Mouse (Mus musculus): ENCODE results near the gene Abca16.

GRCm38 (mm10) chr7:120576520-120576919, 167.1 kb downstream of the Abca16 start:
- no peak for TF ChIP-seq CTCF (conservative IDR thresholded peaks at IDR 0.05; ENCODE audit: low read length)
- TF ChIP-seq NANOG (IDR thresholded peaks at IDR 0.05; ENCODE audit: borderline replicate concordance, low read length): no peak
